Comparison of ENCODE assay signal across 25 mouse cellular contexts in the genomic region with DNA sequence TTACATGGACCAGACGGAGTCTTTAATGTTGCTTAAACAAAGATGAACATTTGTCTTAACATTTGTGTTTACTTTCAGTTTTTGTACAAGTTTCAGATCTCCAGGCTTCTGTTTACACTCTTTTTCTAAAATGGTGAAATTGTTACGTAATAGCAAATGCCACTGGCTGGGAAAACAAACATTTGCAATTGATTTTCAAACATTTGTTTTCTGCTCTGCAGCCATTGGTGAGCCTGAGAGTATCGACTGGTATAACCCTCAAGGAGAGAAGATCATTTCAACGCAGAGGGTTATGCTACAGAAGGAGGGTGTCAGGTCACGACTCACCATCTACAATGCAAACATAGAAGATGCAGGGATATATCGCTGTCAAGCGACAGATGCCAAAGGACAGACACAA.
A peak's percentile ranks its signal among the peaks of the same experiment; 100 is the strongest.
DNase-seq lines count a peak whose midpoint lies in the region; ATAC-seq lines count a peak whose summit lies in the region.
"Had no signal": no experiment of that assay in that cellular context is flagged by ENCODE, and none has a peak within 500 bp of the region (broad histone marks: within the 10 kb centered on the region; RNA-seq: fewer than 3 reads in every experiment).

No protein-coding gene starts in this region.

- H3K4me3 ChIP-seq in intestine, embryonic 14.5 days (ENCODE audit: low read depth, low read length), result no peak overlapping the region
- no peak overlapping the region for H3K4me3 ChIP-seq in intestine, embryonic 15.5 days (replicated peaks)
- no peak overlapping the region for H3K4me3 ChIP-seq in lung, embryonic 15.5 days
- no peak overlapping the region for H3K4me3 ChIP-seq in liver, embryonic 16.5 days (ENCODE audit: low read depth, low read length)
- no peak overlapping the region for H3K4me3 ChIP-seq in kidney, embryonic 16.5 days (ENCODE audit: low read length)
- H3K4me3 ChIP-seq: hindbrain, embryonic 13.5 days; limb, embryonic 10.5 days; limb, embryonic 15.5 days; midbrain, embryonic 10.5 days; stomach, embryonic 15.5 days had no signal

- peak overlapping the region; percentile 9; the same call in 1 of the 2 replicates for H3K4me2 ChIP-seq in intestine, embryonic 14.5 days (ENCODE audit: low read length)
- no peak overlapping the region; the same call in 1 of the 2 replicates for H3K4me2 ChIP-seq in intestine, embryonic 15.5 days (replicated peaks)
- H3K4me2 ChIP-seq in lung, embryonic 15.5 days, result no peak overlapping the region
- peak overlapping the region; percentile 38 for H3K4me2 ChIP-seq in liver, embryonic 16.5 days (ENCODE audit: low read depth, low read length)
- no peak overlapping the region for H3K4me2 ChIP-seq in kidney, embryonic 16.5 days (replicated peaks; ENCODE audit: low read depth, low read length)
- H3K4me2 ChIP-seq: heart, embryonic 11.5 days; hindbrain, embryonic 13.5 days; limb, embryonic 15.5 days; stomach, embryonic 15.5 days had no signal

- ATAC-seq in intestine, embryonic 14.5 days (replicated peaks; ENCODE audit: low FRiP score, low TSS enrichment, low read depth), result no peak
- no peak for ATAC-seq in intestine, embryonic 15.5 days
- ATAC-seq in lung, embryonic 15.5 days (ENCODE audit: borderline replicate concordance, extremely low read depth, low FRiP score, low TSS enrichment), result peak; percentile 39; the same call in 1 of the 2 replicates
- peak; percentile 6; the same call in 1 of the 2 replicates for ATAC-seq in granulocyte monocyte progenitor cell, adult 5-6 weeks (replicated peaks; ENCODE audit: poor library complexity, severe bottlenecking)
- ATAC-seq in liver, embryonic 16.5 days (ENCODE audit: low read depth), result peak; percentile 58
- ATAC-seq in kidney, embryonic 16.5 days (ENCODE audit: low FRiP score, low TSS enrichment), result no peak
- ATAC-seq: CD4-positive, CD25-positive, alpha-beta regulatory T cell, adult 4 months; midbrain, embryonic 16.5 days had no signal

- H3K9ac ChIP-seq in intestine, embryonic 14.5 days (ENCODE audit: low read length), result no peak overlapping the region
- no peak overlapping the region for H3K9ac ChIP-seq in intestine, embryonic 15.5 days
- H3K9ac ChIP-seq in lung, embryonic 15.5 days, result no peak overlapping the region
- no peak overlapping the region for H3K9ac ChIP-seq in liver, embryonic 16.5 days (ENCODE audit: low read depth, low read length)
- H3K9ac ChIP-seq in kidney, embryonic 16.5 days (replicated peaks; ENCODE audit: low read length), result no peak overlapping the region
- H3K9ac ChIP-seq: hindbrain, embryonic 13.5 days; limb, embryonic 15.5 days; stomach, embryonic 15.5 days had no signal

- no peaks in the 10 kb centered on the region for H3K36me3 ChIP-seq in intestine, embryonic 14.5 days (ENCODE audit: control insufficient read depth, insufficient read depth, low read length)
- H3K36me3 ChIP-seq in intestine, embryonic 15.5 days, result no peaks in the 10 kb centered on the region
- H3K36me3 ChIP-seq in lung, embryonic 15.5 days, result no peaks in the 10 kb centered on the region
- no peaks in the 10 kb centered on the region for H3K36me3 ChIP-seq in liver, embryonic 16.5 days (ENCODE audit: control insufficient read depth, insufficient read depth)
- H3K36me3 ChIP-seq in kidney, embryonic 16.5 days (ENCODE audit: insufficient read depth, low read length), result no peaks in the 10 kb centered on the region
- H3K36me3 ChIP-seq: limb, embryonic 10.5 days; limb, embryonic 15.5 days; midbrain, embryonic 10.5 days; stomach, embryonic 15.5 days had no signal

- H3K4me1 ChIP-seq in intestine, embryonic 14.5 days (replicated peaks; ENCODE audit: control insufficient read depth, insufficient read depth, low read length), result no peaks in the 10 kb centered on the region
- H3K4me1 ChIP-seq in intestine, embryonic 15.5 days (replicated peaks), result no peaks in the 10 kb centered on the region
- H3K4me1 ChIP-seq in lung, embryonic 15.5 days, result no peaks in the 10 kb centered on the region
- H3K4me1 ChIP-seq in liver, embryonic 16.5 days (ENCODE audit: control insufficient read depth, low read depth, low read length), result no peaks in the 10 kb centered on the region
- H3K4me1 ChIP-seq in kidney, embryonic 16.5 days (ENCODE audit: insufficient read depth, low read length), result no peaks in the 10 kb centered on the region
- H3K4me1 ChIP-seq: hindbrain, embryonic 13.5 days; limb, embryonic 10.5 days; limb, embryonic 15.5 days; midbrain, embryonic 10.5 days; stomach, embryonic 15.5 days had no signal

- no peak for DNase-seq in intestine, embryonic 14.5 days (ENCODE audit: low spot score)
- no peak for DNase-seq in lung, postnatal 4 days
- DNase-seq in cerebellum, postnatal 4 days (ENCODE audit: low spot score in 2 of 2), result no peak
- DNase-seq: adrenal gland, postnatal 36 days; cerebellum, adult 8-10 months; cerebellum, postnatal 25 days; gastrocnemius, postnatal 25 days; heart, adult 18-20 months; heart, postnatal 36 days; kidney, adult 2 months; right cerebral cortex, postnatal 25 days had no signal

- no peaks in the 10 kb centered on the region for H3K27me3 ChIP-seq in intestine, embryonic 14.5 days (replicated peaks; ENCODE audit: control insufficient read depth, insufficient read depth, low read length)
- no peaks in the 10 kb centered on the region for H3K27me3 ChIP-seq in intestine, embryonic 15.5 days (replicated peaks)
- H3K27me3 ChIP-seq in lung, embryonic 15.5 days, result no peaks in the 10 kb centered on the region
- H3K27me3 ChIP-seq in liver, embryonic 16.5 days (ENCODE audit: control insufficient read depth, insufficient read depth, low read depth, low read length), result no peaks in the 10 kb centered on the region
- no peaks in the 10 kb centered on the region for H3K27me3 ChIP-seq in kidney, embryonic 16.5 days (ENCODE audit: insufficient read depth, low read length)
- H3K27me3 ChIP-seq: hindbrain, embryonic 13.5 days; limb, embryonic 15.5 days; stomach, embryonic 15.5 days had no signal

- WGBS in intestine, embryonic 14.5 days, result 45% methylated on average over 7 of the region's 7 CpGs
- WGBS in intestine, embryonic 15.5 days, result 37% methylated on average over 7 of the region's 7 CpGs
- 33% methylated on average over 7 of the region's 7 CpGs for WGBS in lung, embryonic 15.5 days
- 54% methylated on average over 7 of the region's 7 CpGs for WGBS in liver, embryonic 16.5 days (ENCODE audit: insufficient replicate concordance)
- 73% methylated on average over 7 of the region's 7 CpGs for WGBS in kidney, embryonic 16.5 days

- H3K9me3 ChIP-seq in intestine, embryonic 14.5 days (ENCODE audit: control insufficient read depth, low read length), result no peaks in the 10 kb centered on the region
- H3K9me3 ChIP-seq in intestine, embryonic 15.5 days, result no peaks in the 10 kb centered on the region
- no peaks in the 10 kb centered on the region for H3K9me3 ChIP-seq in lung, embryonic 15.5 days
- no peaks in the 10 kb centered on the region for H3K9me3 ChIP-seq in liver, embryonic 16.5 days (replicated peaks; ENCODE audit: control insufficient read depth, low read length)
- no peaks in the 10 kb centered on the region for H3K9me3 ChIP-seq in kidney, embryonic 16.5 days (ENCODE audit: low read length)
- H3K9me3 ChIP-seq: hindbrain, embryonic 13.5 days; limb, embryonic 10.5 days; limb, embryonic 15.5 days; midbrain, embryonic 10.5 days; stomach, embryonic 15.5 days had no signal

- H3K27ac ChIP-seq in intestine, embryonic 14.5 days (ENCODE audit: low read depth), result no peak overlapping the region
- no peak overlapping the region for H3K27ac ChIP-seq in intestine, embryonic 15.5 days
- H3K27ac ChIP-seq in lung, embryonic 15.5 days, result no peak overlapping the region
- H3K27ac ChIP-seq in liver, embryonic 16.5 days (ENCODE audit: low read length), result no peak overlapping the region
- no peak overlapping the region for H3K27ac ChIP-seq in kidney, embryonic 16.5 days (ENCODE audit: low read length)
- H3K27ac ChIP-seq: hindbrain, embryonic 13.5 days; kidney, postnatal 0 days; limb, embryonic 10.5 days; limb, embryonic 15.5 days; midbrain, embryonic 10.5 days; stomach, embryonic 15.5 days had no signal

Comparison
In these comparisons a context has a peak if more than half of its experiments do, and no peak if none do; other contexts are left out.
1. H3K4me2 ChIP-seq: peak in intestine, embryonic 14.5 days (single experiment) and liver, embryonic 16.5 days (single experiment); none in intestine, embryonic 15.5 days (single experiment), lung, embryonic 15.5 days (single experiment) and kidney, embryonic 16.5 days (single experiment).
2. ATAC-seq: peak in lung, embryonic 15.5 days (single experiment), granulocyte monocyte progenitor cell, adult 5-6 weeks (single experiment) and liver, embryonic 16.5 days (single experiment); none in intestine, embryonic 14.5 days (single experiment), intestine, embryonic 15.5 days (single experiment) and kidney, embryonic 16.5 days (single experiment).